Mouse (Mus musculus) central nervous system, embryonic 11.5 days (tissue): ENCODE results near the gene Olfr771. TPM values are rescaled to one million over a fixed set of nuclear protein-coding genes. Genes with fewer than 3 reads are reported as not detected.

Experiments
- polyA plus RNA-seq: library from polyadenylated mRNA; depleted of rRNA; stranded (reverse); fragments of >200 nt; gene quantifications from 2 replicates; pipeline ENCODE4 v1.2.3, GENCODE M21; 2012; rRNA removed

Olfr771 gene
- polyA plus RNA-seq: not detected in 2 replicates

DNA sequence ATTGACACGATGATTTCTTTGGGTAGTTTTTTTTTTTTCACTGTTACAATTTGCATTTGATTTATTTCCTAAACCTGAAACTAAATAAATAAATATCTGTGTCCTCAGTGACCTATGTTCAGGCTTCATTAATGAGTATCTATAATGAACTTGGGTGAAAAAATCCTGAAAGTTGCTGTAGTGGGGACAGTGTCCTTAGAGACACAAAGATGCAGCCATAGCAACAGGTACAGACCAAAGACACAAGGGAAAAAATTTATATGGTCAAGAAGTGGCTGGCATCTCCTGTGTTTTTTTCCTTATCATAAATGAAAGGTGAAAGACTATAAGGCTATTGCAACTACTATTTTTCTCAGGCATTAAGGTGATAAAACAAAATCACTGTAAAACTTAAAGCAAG is at the start of gene Olfr771:
Olfr771 (minus strand) TSS at position 101 of the 400 bp plus-strand sequence.

DNA sequence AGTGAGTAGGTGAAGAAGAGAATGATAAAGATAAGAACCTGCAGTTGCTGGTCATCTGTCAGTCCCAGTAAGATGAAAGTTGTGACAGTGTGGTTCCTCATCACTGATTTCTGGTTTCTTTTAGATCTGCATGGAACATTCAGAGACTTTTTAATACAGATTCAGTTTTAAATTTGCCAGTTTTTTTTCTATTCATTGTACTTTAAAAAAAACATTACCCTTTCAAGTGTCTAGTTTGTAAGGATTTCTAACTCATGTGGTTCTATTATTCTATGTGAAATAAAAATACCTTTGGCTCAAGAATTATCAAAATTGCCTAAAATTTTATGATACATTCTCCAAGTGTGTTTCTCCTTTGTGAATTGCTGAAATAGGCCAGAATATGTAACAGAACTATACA is 22.8 kb upstream of the Olfr771 start, which contains the start of gene Olfr773:
Olfr773 (minus strand) TSS at position 101 of the 400 bp plus-strand sequence.

DNA sequence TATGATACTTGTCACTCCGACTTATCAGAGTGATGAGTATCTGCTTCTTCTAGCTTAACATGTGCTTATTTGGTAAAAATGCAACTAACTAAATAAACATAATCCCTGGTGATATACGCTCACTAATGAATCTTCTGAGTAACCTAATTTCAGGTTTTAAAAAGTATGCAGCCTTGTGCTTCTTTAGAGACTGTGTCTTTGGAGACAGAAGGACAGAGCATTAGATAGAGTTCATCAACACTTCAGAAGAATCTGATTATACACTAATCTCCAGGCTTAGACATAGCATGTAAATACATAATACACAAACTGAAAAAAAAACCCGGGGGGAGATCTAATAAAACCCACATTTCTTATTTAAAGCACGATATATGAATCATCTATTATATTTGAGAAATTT is 13.3 kb upstream of the Olfr771 start, which contains the start of gene Olfr772:
Olfr772 (minus strand) TSS at position 101 of the 400 bp plus-strand sequence.

DNA sequence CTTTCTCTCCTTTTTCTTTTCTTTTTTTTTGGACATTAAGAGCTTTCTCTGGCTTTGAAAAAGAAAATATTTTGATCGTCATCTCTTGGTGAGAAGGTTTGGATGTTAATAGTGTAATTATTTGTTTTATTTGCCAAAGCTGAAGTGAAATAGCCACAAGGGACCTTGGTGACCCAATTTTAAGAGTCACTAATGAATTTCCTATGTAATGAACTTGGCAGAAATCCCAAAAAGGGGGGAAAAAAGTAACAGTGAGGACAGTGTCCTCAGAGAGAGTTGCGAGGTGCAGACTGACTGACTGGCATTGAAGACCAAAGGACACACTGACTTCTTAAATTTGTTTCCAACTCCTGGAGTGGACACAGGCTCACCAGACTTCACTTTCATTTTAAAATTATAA is 25.7 kb downstream of the Olfr771 start, which contains the start of gene Olfr770:
Olfr770 (minus strand) TSS at position 101 of the 400 bp plus-strand sequence.

DNA sequence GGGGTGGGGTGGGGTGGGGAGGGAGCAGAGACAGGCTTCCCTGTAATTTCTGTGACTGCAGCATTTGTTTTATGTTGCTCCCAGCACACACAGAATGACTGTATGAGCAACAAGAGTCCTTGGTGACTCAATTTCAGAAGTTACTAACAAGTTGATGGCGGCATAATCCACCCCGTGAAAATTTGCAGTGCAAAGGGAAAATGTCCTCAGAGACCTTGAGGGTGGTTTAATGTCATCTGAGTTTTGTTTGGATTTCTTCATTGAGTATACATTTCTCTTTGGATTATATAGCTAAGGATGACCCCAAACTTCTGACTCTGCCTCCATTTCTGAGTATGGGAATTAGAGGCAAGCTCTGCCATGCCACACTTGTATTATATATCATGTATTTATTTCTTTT is 46.8 kb downstream of the Olfr771 start, which contains the start of gene Olfr769:
Olfr769 (minus strand) TSS at position 101 of the 400 bp plus-strand sequence.

Other genes starting within 250 kb of the Olfr771 start
- 14.8 and 16.9 TPM in 2 replicates for gene Rdh5, start 241.9 kb downstream of the Olfr771 start, polyA plus RNA-seq
- gene Bloc1s1, start 240.7 kb downstream of the Olfr771 start, polyA plus RNA-seq: 223 and 301 TPM in 2 replicates
- gene Itga7, start 230.9 kb downstream of the Olfr771 start, polyA plus RNA-seq: 3.0 and 4.4 TPM in 2 replicates
- 0.04 TPM in 1 of 2 replicates, not detected in the other for gene Mettl7b, start 203.8 kb downstream of the Olfr771 start, polyA plus RNA-seq
- gene Olfr9, start 175.3 kb downstream of the Olfr771 start, polyA plus RNA-seq: not detected in 2 replicates
- gene Olfr763, start 154.0 kb downstream of the Olfr771 start, polyA plus RNA-seq: not detected in 2 replicates
- not detected in 2 replicates for gene Olfr764-ps1, start 124.9 kb downstream of the Olfr771 start, polyA plus RNA-seq
- not detected in 2 replicates for gene Olfr765, start 114.8 kb downstream of the Olfr771 start, polyA plus RNA-seq
- not detected in 2 replicates for gene Olfr766-ps1, start 95.8 kb downstream of the Olfr771 start, polyA plus RNA-seq
- not detected in 2 replicates for gene Olfr767, start 81.8 kb downstream of the Olfr771 start, polyA plus RNA-seq
- gene Olfr768, start 65.4 kb downstream of the Olfr771 start, polyA plus RNA-seq: not detected in 2 replicates
- not detected in 2 replicates for gene Olfr769, start 46.9 kb downstream of the Olfr771 start, polyA plus RNA-seq
- gene Olfr770, start 25.8 kb downstream of the Olfr771 start, polyA plus RNA-seq: not detected in 2 replicates
- not detected in 2 replicates for gene Olfr772, start 13.2 kb upstream of the Olfr771 start, polyA plus RNA-seq
- gene Olfr773, start 22.7 kb upstream of the Olfr771 start, polyA plus RNA-seq: not detected in 2 replicates
- gene Olfr774, start 71.5 kb upstream of the Olfr771 start, polyA plus RNA-seq: not detected in 2 replicates
- gene Olfr775, start 83.7 kb upstream of the Olfr771 start, polyA plus RNA-seq: not detected in 2 replicates
- not detected in 2 replicates for gene Olfr776, start 94.4 kb upstream of the Olfr771 start, polyA plus RNA-seq
- not detected in 2 replicates for gene Olfr777, start 106.7 kb upstream of the Olfr771 start, polyA plus RNA-seq
- not detected in 2 replicates for gene Olfr780, start 153.4 kb upstream of the Olfr771 start, polyA plus RNA-seq
- gene Olfr781, start 164.1 kb upstream of the Olfr771 start, polyA plus RNA-seq: not detected in 2 replicates
- not detected in 2 replicates for gene Olfr782, start 184.1 kb upstream of the Olfr771 start, polyA plus RNA-seq
- 0.04 TPM in 2 replicates for gene Olfr784, start 219.3 kb upstream of the Olfr771 start, polyA plus RNA-seq
- not detected in 2 replicates for gene Olfr785, start 240.7 kb upstream of the Olfr771 start, polyA plus RNA-seq